Comparison of ENCODE assay signal across 8 mouse cellular contexts in genomic region chr11:34348287-34348918, GRCm38 (mm10). TPM values are rescaled to one million over a fixed set of nuclear protein-coding genes. Genes with fewer than 3 reads are reported as not detected.
A peak's percentile ranks its signal among the peaks of the same experiment; 100 is the strongest.
DNase-seq lines count a peak whose midpoint lies in the region; ATAC-seq and TF ChIP-seq lines count a peak whose summit lies in the region.

No protein-coding gene starts in this region.

- no peak overlapping the region for H3K9ac ChIP-seq in kidney, embryonic 15.5 days
- H3K9ac ChIP-seq in midbrain, postnatal 0 days (replicated peaks; ENCODE audit: low read length, poor library complexity, severe bottlenecking): no peak overlapping the region

- H3K4me1 ChIP-seq in kidney, adult 2 months (ENCODE audit: control insufficient read depth, insufficient read depth, low read length): no peaks in the 10 kb centered on the region
- H3K4me1 ChIP-seq in kidney, embryonic 15.5 days: peaks cover 13% of the 10 kb centered on the region; the same call in 1 of the 2 replicates
- peaks cover 7% of the 10 kb centered on the region for H3K4me1 ChIP-seq in midbrain, postnatal 0 days (ENCODE audit: insufficient read depth, low read length)

- no peak for TF ChIP-seq POLR2A in kidney, adult 2 months (IDR thresholded peaks at IDR 0.05; ENCODE audit: low read depth, low read length)

- WGBS in kidney, adult 2 months: 25% methylated on average over 4 of the region's 4 CpGs
- WGBS in kidney, embryonic 15.5 days: 70% methylated on average over 4 of the region's 4 CpGs
- 31% methylated on average over 4 of the region's 4 CpGs for WGBS in midbrain, postnatal 0 days

- no peak for TF ChIP-seq CTCF in kidney, adult 2 months (conservative IDR thresholded peaks at IDR 0.05; ENCODE audit: insufficient read depth, insufficient read length, low read depth, low read length)
- TF ChIP-seq CTCF in midbrain, postnatal 0 days (IDR thresholded peaks at IDR 0.05): no peak

- no peak overlapping the region for H3K27ac ChIP-seq in kidney, adult 2 months (ENCODE audit: insufficient read depth, low read depth, low read length)
- H3K27ac ChIP-seq in kidney, embryonic 15.5 days: no peak overlapping the region
- no peak overlapping the region for H3K27ac ChIP-seq in midbrain, postnatal 0 days (ENCODE audit: low read depth, low read length)

- H3K9me3 ChIP-seq in kidney, embryonic 15.5 days (replicated peaks): no peaks in the 10 kb centered on the region
- H3K9me3 ChIP-seq in midbrain, postnatal 0 days (ENCODE audit: low read length): no peaks in the 10 kb centered on the region

- no peak for ATAC-seq in kidney, embryonic 15.5 days (replicated peaks; ENCODE audit: low FRiP score)
- ATAC-seq in midbrain, postnatal 0 days (ENCODE audit: low FRiP score): peak; percentile 74; the same call in 1 of the 2 replicates

- H3K36me3 ChIP-seq in kidney, adult 2 months (ENCODE audit: control insufficient read depth, insufficient read depth, low read length): no peaks in the 10 kb centered on the region
- H3K36me3 ChIP-seq in kidney, embryonic 15.5 days: no peaks in the 10 kb centered on the region
- no peaks in the 10 kb centered on the region for H3K36me3 ChIP-seq in midbrain, postnatal 0 days (ENCODE audit: insufficient read depth, low read length)

- no peaks in the 10 kb centered on the region for H3K27me3 ChIP-seq in kidney, adult 2 months (replicated peaks; ENCODE audit: control insufficient read depth, insufficient read depth, low read length)
- H3K27me3 ChIP-seq in kidney, embryonic 15.5 days: no peaks in the 10 kb centered on the region
- no peaks in the 10 kb centered on the region for H3K27me3 ChIP-seq in midbrain, postnatal 0 days (ENCODE audit: insufficient read depth, low read length)

- no peak overlapping the region for H3K4me2 ChIP-seq in kidney, embryonic 15.5 days
- H3K4me2 ChIP-seq in midbrain, postnatal 0 days (ENCODE audit: low read depth, low read length, poor library complexity, severe bottlenecking): no peak overlapping the region

- no peak overlapping the region for H3K4me3 ChIP-seq in kidney, adult 2 months (ENCODE audit: insufficient read depth, low read depth, low read length)
- H3K4me3 ChIP-seq in kidney, embryonic 15.5 days (replicated peaks): no peak overlapping the region
- no peak overlapping the region for H3K4me3 ChIP-seq in midbrain, postnatal 0 days (ENCODE audit: low read depth, low read length)

- peak; percentile 32 for DNase-seq in kidney, adult 2 months
- DNase-seq in brain, adult 2 months (ENCODE audit: low read depth, low spot score): peak; percentile 67
- DNase-seq in frontal cortex, adult 2 months (ENCODE audit: extremely low spot score in 1 of 2, low spot score in 1 of 2): peak; percentile 17 to 67
- peak; percentile 74 to 77 for DNase-seq in layer of hippocampus, postnatal 10 days (ENCODE audit: low spot score in 2 of 2)
- DNase-seq in midbrain, postnatal 0 days (ENCODE audit: low spot score): peak; percentile 88
- no peak for DNase-seq in thymus, postnatal 36 days
- DNase-seq in B cell, adult 2 months: no peak

RNA-seq across cellular contexts. Expression of gene Fam196b, which starts 33.8 kb away (rescaled TPM):
- 0.04 and 0.08 TPM in 2 replicates for polyA plus RNA-seq in kidney, adult 2 months (2012; rRNA removed)
- polyA plus RNA-seq in kidney, embryonic 15.5 days (2015; fragmentation: Nextera tagmentation; extraction: Ambion mirVana): 0.43 and 0.51 TPM in 2 replicates
- polyA plus RNA-seq in frontal cortex, adult 2 months (2012; rRNA removed): 8.3 and 8.7 TPM in 2 replicates
- total RNA-seq in layer of hippocampus, postnatal 10 days (2021): 1 to 10 TPM in 1 of 2 experiments, under 1 TPM in 1; 0.87 to 1.2 TPM
- 9.2 and 10.1 TPM in 2 replicates for total RNA-seq in midbrain, postnatal 0 days (2014; rRNA removed)
- 3.2 and 3.4 TPM in 2 replicates for polyA plus RNA-seq in midbrain, postnatal 0 days (2015; fragmentation: Nextera tagmentation; extraction: Ambion mirVana)

Comparison
In these comparisons a context has a peak if more than half of its experiments do, and no peak if none do; other contexts are left out.
1. DNase-seq: peak in kidney, adult 2 months (single experiment), brain, adult 2 months (single experiment), frontal cortex, adult 2 months (2 of 2), layer of hippocampus, postnatal 10 days (2 of 2) and midbrain, postnatal 0 days (single experiment); none in thymus, postnatal 36 days (0 of 2) and B cell, adult 2 months (0 of 2).